Comparison of ENCODE assay signal across 8 mouse cellular contexts in the genomic region with DNA sequence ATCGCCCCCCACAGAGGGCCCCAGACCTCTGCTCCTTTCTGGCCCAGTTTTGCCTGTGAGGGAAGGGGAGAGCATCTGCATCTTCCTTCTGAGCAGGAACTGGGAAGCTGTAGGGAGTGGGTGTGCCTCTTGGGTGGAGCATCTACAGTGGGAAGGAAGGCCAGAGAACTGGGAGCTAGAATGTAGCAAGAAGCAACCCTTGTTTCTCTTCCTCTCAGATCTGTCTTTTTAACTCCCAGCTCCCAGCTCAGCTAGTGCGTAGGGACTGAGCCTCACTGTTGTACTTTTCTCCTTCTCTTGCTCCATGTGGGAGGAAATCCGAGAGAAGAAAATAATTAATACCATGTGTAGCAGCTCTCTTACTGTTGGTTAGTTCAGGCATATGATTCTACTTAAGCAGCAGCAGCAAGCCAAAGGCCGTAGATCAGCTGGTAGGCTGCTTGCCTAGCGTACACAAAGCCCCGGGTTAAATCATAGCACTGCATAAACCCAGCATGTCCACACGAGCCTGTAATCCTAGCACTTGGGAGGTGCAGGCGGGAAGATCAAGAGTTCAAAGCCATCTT. TPM values are rescaled to one million over a fixed set of nuclear protein-coding genes. Genes with fewer than 3 reads are reported as not detected.
DNase-seq lines count a peak whose midpoint lies in the region; ATAC-seq and TF ChIP-seq lines count a peak whose summit lies in the region.

No protein-coding gene starts in this region.

- H3K27ac ChIP-seq in embryonic facial prominence, embryonic 11.5 days (replicated peaks; ENCODE audit: low read depth, low read length): peak overlapping the region; percentile 80
- H3K27ac ChIP-seq in hindbrain, embryonic 12.5 days: 0 out of 2 replicates have a peak overlapping the region, but pooled peaks have one; percentile 60
- no peak overlapping the region for H3K27ac ChIP-seq in midbrain, embryonic 11.5 days (ENCODE audit: low read depth, low read length)

- H3K4me1 ChIP-seq in embryonic facial prominence, embryonic 11.5 days (ENCODE audit: control insufficient read depth, insufficient read depth, low read length): peaks cover 15% of the 10 kb centered on the region
- peaks cover 77% of the 10 kb centered on the region for H3K4me1 ChIP-seq in hindbrain, embryonic 12.5 days
- peaks cover 31% of the 10 kb centered on the region for H3K4me1 ChIP-seq in midbrain, embryonic 11.5 days (ENCODE audit: control insufficient read depth, insufficient read depth, low read length)
- peaks cover 20% of the 10 kb centered on the region for H3K4me1 ChIP-seq in lung, adult 2 months (ENCODE audit: control insufficient read depth, insufficient read depth, low read length)

- H3K9ac ChIP-seq in embryonic facial prominence, embryonic 11.5 days (replicated peaks; ENCODE audit: low read length): peak overlapping the region; percentile 45; the same call in 1 of the 2 replicates
- H3K9ac ChIP-seq in hindbrain, embryonic 12.5 days: no peak overlapping the region
- H3K9ac ChIP-seq in midbrain, embryonic 11.5 days (ENCODE audit: low read length): no peak overlapping the region

- peak; percentile 78 for ATAC-seq in frontal cortex, adult (ENCODE audit: low TSS enrichment)
- peak; percentile 89 for ATAC-seq in embryonic facial prominence, embryonic 11.5 days (replicated peaks; ENCODE audit: insufficient number of reproducible peaks, low FRiP score, low TSS enrichment, low read depth)
- no peak for ATAC-seq in hindbrain, embryonic 12.5 days (ENCODE audit: low FRiP score)
- ATAC-seq in midbrain, embryonic 11.5 days (ENCODE audit: low FRiP score): no peak

- no peaks in the 10 kb centered on the region for H3K27me3 ChIP-seq in embryonic facial prominence, embryonic 11.5 days (ENCODE audit: control insufficient read depth, insufficient read depth, low read length)
- H3K27me3 ChIP-seq in hindbrain, embryonic 12.5 days: no peaks in the 10 kb centered on the region
- H3K27me3 ChIP-seq in midbrain, embryonic 11.5 days (ENCODE audit: control insufficient read depth, insufficient read depth, low read length): no peaks in the 10 kb centered on the region

- no peak for TF ChIP-seq POLR2A in lung, adult 2 months (IDR thresholded peaks at IDR 0.05; ENCODE audit: borderline replicate concordance, extremely low read depth, low read depth, low read length)

- H3K4me2 ChIP-seq in embryonic facial prominence, embryonic 11.5 days (ENCODE audit: low read depth, low read length): peak overlapping the region; percentile 41
- H3K4me2 ChIP-seq in hindbrain, embryonic 12.5 days (replicated peaks): peak overlapping the region; percentile 21; the same call in 1 of the 2 replicates
- H3K4me2 ChIP-seq in midbrain, embryonic 11.5 days: no peak overlapping the region

- no peak for TF ChIP-seq CTCF in lung, adult 2 months (IDR thresholded peaks at IDR 0.05; ENCODE audit: insufficient read depth, low read length)

- DNase-seq in frontal cortex, postnatal 36 days (ENCODE audit: low spot score in 2 of 2): no peak
- peak; percentile 93 for DNase-seq in embryonic facial prominence, embryonic 11.5 days (ENCODE audit: low spot score)
- DNase-seq in midbrain, embryonic 11.5 days (ENCODE audit: low spot score, missing footprints): peak; percentile 89
- no peak for DNase-seq in cerebellum, adult 11-12 months
- no peak for DNase-seq in adrenal gland, postnatal 36 days
- DNase-seq in lung, adult 2 months: no peak

- no peaks in the 10 kb centered on the region for H3K9me3 ChIP-seq in embryonic facial prominence, embryonic 11.5 days (replicated peaks; ENCODE audit: control insufficient read depth, low read length)
- no peaks in the 10 kb centered on the region for H3K9me3 ChIP-seq in hindbrain, embryonic 12.5 days (replicated peaks)
- H3K9me3 ChIP-seq in midbrain, embryonic 11.5 days (ENCODE audit: control insufficient read depth, low read length): no peaks in the 10 kb centered on the region

- 19% methylated on average over 8 of the region's 8 CpGs for WGBS in embryonic facial prominence, embryonic 11.5 days
- 61% methylated on average over 8 of the region's 8 CpGs for WGBS in hindbrain, embryonic 12.5 days
- 63% methylated on average over 8 of the region's 8 CpGs for WGBS in midbrain, embryonic 11.5 days
- WGBS in lung, adult 2 months: 41% methylated on average over 8 of the region's 8 CpGs

- H3K4me3 ChIP-seq in embryonic facial prominence, embryonic 11.5 days (ENCODE audit: low read depth, low read length): no peak overlapping the region
- no peak overlapping the region for H3K4me3 ChIP-seq in hindbrain, embryonic 12.5 days
- H3K4me3 ChIP-seq in midbrain, embryonic 11.5 days (ENCODE audit: low read depth, low read length): no peak overlapping the region
- no peak overlapping the region for H3K4me3 ChIP-seq in lung, adult 2 months (replicated peaks; ENCODE audit: extremely low read depth, low read depth, low read length)

- no peaks in the 10 kb centered on the region; the same call in 1 of the 2 replicates for H3K36me3 ChIP-seq in embryonic facial prominence, embryonic 11.5 days (replicated peaks; ENCODE audit: control insufficient read depth, insufficient read depth, low read depth, low read length)
- H3K36me3 ChIP-seq in hindbrain, embryonic 12.5 days: no peaks in the 10 kb centered on the region
- H3K36me3 ChIP-seq in midbrain, embryonic 11.5 days (ENCODE audit: control insufficient read depth, insufficient read depth, low read length): peaks cover 9% of the 10 kb centered on the region

RNA-seq across cellular contexts. Expression of gene Cnn3, which starts 7.8 kb away (rescaled TPM):
- polyA plus RNA-seq in embryonic facial prominence, embryonic 11.5 days (2014; fragmentation: Nextera tagmentation; extraction: Ambion mirVana): 1,087 and 1,113 TPM in 2 replicates
- 891 and 928 TPM in 2 replicates for polyA plus RNA-seq in hindbrain, embryonic 12.5 days (2016; fragmentation: Nextera tagmentation; extraction: Ambion mirVana)
- 1,158 and 1,201 TPM in 2 replicates for polyA plus RNA-seq in midbrain, embryonic 11.5 days (2014; fragmentation: Nextera tagmentation; extraction: Ambion mirVana)
- 100 to 1,000 TPM; 284 to 529 TPM for total RNA-seq in adrenal gland, postnatal 36 days (2021)
- 165 and 170 TPM in 2 replicates for polyA plus RNA-seq in lung, adult 2 months (2012; rRNA removed)

Comparison
In these comparisons a context has a peak if more than half of its experiments do, and no peak if none do; other contexts are left out.
1. ATAC-seq: peak in frontal cortex, adult (single experiment) and embryonic facial prominence, embryonic 11.5 days (single experiment); none in hindbrain, embryonic 12.5 days (single experiment) and midbrain, embryonic 11.5 days (single experiment).
2. DNase-seq: peak in embryonic facial prominence, embryonic 11.5 days (single experiment) and midbrain, embryonic 11.5 days (single experiment); none in frontal cortex, postnatal 36 days (0 of 2), cerebellum, adult 11-12 months (single experiment), adrenal gland, postnatal 36 days (0 of 2) and lung, adult 2 months (single experiment).